Mouse (Mus musculus) activated CD4-positive, CD25-positive, alpha-beta regulatory T cell (primary cell): Measurements from ENCODE around the gene Ifitm2. TPM values are rescaled to one million over a fixed set of nuclear protein-coding genes. Genes with fewer than 3 reads are reported as not detected.

Experiments
- polyA plus RNA-seq, 2 experiments: library from polyadenylated mRNA; unstranded; fragments of 100-300 nt; shearing (Covaris generic); gene quantifications; one replicate each; pipeline ENCODE4 v1.2.1; 2017

The Ifitm2 gene
- 100 to 1,000 TPM in 1 of 2 experiments, 10 to 100 TPM in 1; 67.1 to 119 TPM for polyA plus RNA-seq

GRCm38 (mm10) chr7:140955758-140956555, at the start of gene Ifitm2, which contains the start of gene Gm45717:
Gene Ifitm2 (minus strand): TSS chr7:140955987.
Gene Gm45717 (minus strand): TSS chr7:140955937.

GRCm38 (mm10) chr7:140966921-140967320, 11.1 kb upstream of the Ifitm2 start, which contains the start of gene Ifitm1:
Gene Ifitm1 (plus strand): TSS chr7:140967221.

GRCm38 (mm10) chr7:140949824-140950530, 5.8 kb downstream of the Ifitm2 start, which contains the start of gene Ifitm5:
Gene Ifitm5 (minus strand): TSS chr7:140950291.

GRCm38 (mm10) chr7:140941222-140942051, 14.3 kb downstream of the Ifitm2 start, which contains the start of gene Pgghg:
Gene Pgghg (plus strand): TSS chr7:140941391.

GRCm38 (mm10) chr7:140920418-140921029, 35.3 kb downstream of the Ifitm2 start, which contains the start of gene Nlrp6:
Gene Nlrp6 (plus strand): TSS chr7:140920902.

Other genes with a start within 250 kb of the Ifitm2 start
- gene Cyp2e1, start 192.2 kb downstream of the Ifitm2 start, polyA plus RNA-seq: under 1 TPM in 1 of 2 experiments, not detected in 1; 0.26 TPM
- gene Syce1, start 168.1 kb downstream of the Ifitm2 start, polyA plus RNA-seq: 1 to 10 TPM in 1 of 2 experiments, under 1 TPM in 1; 0.32 to 1.6 TPM
- under 1 TPM; 0.11 to 0.17 TPM for gene Zfp941, start 133.8 kb downstream of the Ifitm2 start, polyA plus RNA-seq
- not detected for gene Urah, start 121.0 kb downstream of the Ifitm2 start, polyA plus RNA-seq
- gene Scgb1c1, start 110.4 kb downstream of the Ifitm2 start, polyA plus RNA-seq: not detected
- not detected for gene Odf3, start 108.2 kb downstream of the Ifitm2 start, polyA plus RNA-seq
- gene Gm45785, start 99.7 kb downstream of the Ifitm2 start, polyA plus RNA-seq: under 1 TPM in 1 of 2 experiments, not detected in 1; 0.43 TPM
- gene Ric8a, start 99.0 kb downstream of the Ifitm2 start, polyA plus RNA-seq: 100 to 1,000 TPM; 101 to 128 TPM
- gene Bet1l, start 98.4 kb downstream of the Ifitm2 start, polyA plus RNA-seq: 10 to 100 TPM; 46.6 to 46.7 TPM
- 100 to 1,000 TPM; 232 to 235 TPM for gene Psmd13, start 74.0 kb downstream of the Ifitm2 start, polyA plus RNA-seq
- gene Sirt3, start 73.7 kb downstream of the Ifitm2 start, polyA plus RNA-seq: 10 to 100 TPM in 1 of 2 experiments, 1 to 10 TPM in 1; 4.9 to 10.0 TPM
- not detected for gene Cox8b, start 55.5 kb downstream of the Ifitm2 start, polyA plus RNA-seq
- under 1 TPM in 1 of 2 experiments, not detected in 1; 0.24 TPM for gene Nlrp6, start 35.1 kb downstream of the Ifitm2 start, polyA plus RNA-seq
- gene Pgghg, start 14.6 kb downstream of the Ifitm2 start, polyA plus RNA-seq: 10 to 100 TPM; 20.0 to 39.9 TPM
- under 1 TPM in 1 of 2 experiments, not detected in 1; 0.57 TPM for gene Ifitm5, start 5.7 kb downstream of the Ifitm2 start, polyA plus RNA-seq
- not detected for gene Gm45717, start 50 bp downstream of the Ifitm2 start, polyA plus RNA-seq
- gene Ifitm1, start 11.2 kb upstream of the Ifitm2 start, polyA plus RNA-seq: 10 to 100 TPM in 1 of 2 experiments, 1 to 10 TPM in 1; 2.5 to 20.2 TPM
- 10 to 100 TPM; 14.6 to 31.5 TPM for gene Ifitm3, start 54.8 kb upstream of the Ifitm2 start, polyA plus RNA-seq
- gene Ifitm6, start 61.9 kb upstream of the Ifitm2 start, polyA plus RNA-seq: 1 to 10 TPM in 1 of 2 experiments, under 1 TPM in 1; 0.75 to 1.2 TPM
- not detected for gene Gm17387, start 73.1 kb upstream of the Ifitm2 start, polyA plus RNA-seq
- gene B4galnt4, start 105.1 kb upstream of the Ifitm2 start, polyA plus RNA-seq: 10 to 100 TPM in 1 of 2 experiments, 1 to 10 TPM in 1; 9.9 to 21.4 TPM
- 100 to 1,000 TPM; 238 to 385 TPM for gene Pkp3, start 122.2 kb upstream of the Ifitm2 start, polyA plus RNA-seq
- 100 to 1,000 TPM; 176 to 187 TPM for gene Sigirr, start 144.6 kb upstream of the Ifitm2 start, polyA plus RNA-seq
- not detected for gene Ano9, start 161.8 kb upstream of the Ifitm2 start, polyA plus RNA-seq
- gene Ptdss2, start 166.4 kb upstream of the Ifitm2 start, polyA plus RNA-seq: 10 to 100 TPM; 17.3 to 22.2 TPM
- gene Rnh1, start 216.9 kb upstream of the Ifitm2 start, polyA plus RNA-seq: 100 to 1,000 TPM; 107 to 150 TPM
- gene Hras, start 238.0 kb upstream of the Ifitm2 start, polyA plus RNA-seq: 10 to 100 TPM; 56.0 to 61.9 TPM
- 1 to 10 TPM; 2.2 to 5.0 TPM for gene Lrrc56, start 238.2 kb upstream of the Ifitm2 start, polyA plus RNA-seq